Mouse (Mus musculus) liver, postnatal 0 days (tissue): ENCODE measurements around the gene Phtf1.

Experiments used
- CTCF ChIP-seq: sonication (generic); IDR thresholded peaks from 2 replicates; pipeline ENCODE4 v1.5.1; 2016; ENCODE audit warnings: antibody characterized with exemption, low read depth
- EP300 ChIP-seq: IDR thresholded peaks from 2 replicates; pipeline ENCODE4 v1.6.1; 2016; ENCODE audit warnings: antibody characterized with exemption, low read depth, mild to moderate bottlenecking

GRCm38 (mm10) chr3:103944794-103945562 lies 22.9 kb upstream of the Phtf1 start:
- TF ChIP-seq CTCF (no peak), EP300 (no peak)
